Mouse (Mus musculus) lung, postnatal 14 days (tissue): ENCODE results near the gene Hist2h3c1.
"Not testable (repeated sequence)": the region's sequence is repeated elsewhere in the genome, so short reads cannot be mapped to it uniquely, and the experiment has no call there.

ENCODE experiments used
- DNase-seq: peaks from one replicate; pipeline ENCODE4 v3.0.0; 2021

Gene Hist2h3c1

GRCm38 (mm10) chr3:96246427-96246856, at the start of gene Hist2h3c1:
Gene Hist2h3c1 (plus strand): TSS chr3:96246685.
- DNase-seq: not testable (repeated sequence)

GRCm38 (mm10) chr3:96197129-96197749, 49.2 kb upstream of the Hist2h3c1 start:
- DNase-seq: peak; percentile 87

- no peak for DNase-seq
Observed at GRCm38 (mm10) chr3:96198181-96198580, 48.3 kb upstream of the Hist2h3c1 start.

- DNase-seq: not testable (repeated sequence)
Observed at GRCm38 (mm10) chr3:96198601-96199251, 47.8 kb upstream of the Hist2h3c1 start.

- DNase-seq: no peak
Observed at GRCm38 (mm10) chr3:96199731-96200130, 46.8 kb upstream of the Hist2h3c1 start.

- DNase-seq: no peak
Observed at GRCm38 (mm10) chr3:96207819-96208218, 38.7 kb upstream of the Hist2h3c1 start.

GRCm38 (mm10) chr3:96209242-96209641, 37.2 kb upstream of the Hist2h3c1 start:
- DNase-seq: no peak

GRCm38 (mm10) chr3:96219191-96219641, 27.3 kb upstream of the Hist2h3c1 start:
- DNase-seq: peak; percentile 17

- peak; percentile 69 for DNase-seq
Observed at GRCm38 (mm10) chr3:96219661-96220130, 26.8 kb upstream of the Hist2h3c1 start, which contains the start of the genes Bola1 and Hist2h2ab. Gene Bola1 (minus strand): TSS chr3:96219709. Gene Hist2h2ab (plus strand): TSS chr3:96219865.

GRCm38 (mm10) chr3:96220131-96220764, 26.2 kb upstream of the Hist2h3c1 start:
- DNase-seq: not testable (repeated sequence)

GRCm38 (mm10) chr3:96220765-96221639, 25.5 kb upstream of the Hist2h3c1 start, which contains the start of the genes Hist2h2ac and Hist2h2be:
Gene Hist2h2ac (minus strand): TSS chr3:96220880.
Gene Hist2h2be (plus strand): TSS chr3:96221119.
- peak; percentile 87 for DNase-seq

GRCm38 (mm10) chr3:96221640-96222038, 24.8 kb upstream of the Hist2h3c1 start:
- DNase-seq: no peak

- DNase-seq: no peak
Observed at GRCm38 (mm10) chr3:96222774-96223173, 23.7 kb upstream of the Hist2h3c1 start.

GRCm38 (mm10) chr3:96225421-96225820, 21.1 kb upstream of the Hist2h3c1 start:
- no peak for DNase-seq

- DNase-seq: no peak
Observed at GRCm38 (mm10) chr3:96226695-96227648, 19.5 kb upstream of the Hist2h3c1 start.

GRCm38 (mm10) chr3:96228828-96229227, 17.7 kb upstream of the Hist2h3c1 start:
- no peak for DNase-seq

GRCm38 (mm10) chr3:96230404-96230803, 16.1 kb upstream of the Hist2h3c1 start:
- no peak for DNase-seq

GRCm38 (mm10) chr3:96230910-96231757, 15.4 kb upstream of the Hist2h3c1 start:
- DNase-seq: no peak

- DNase-seq: peak; percentile 18
Observed at GRCm38 (mm10) chr3:96231758-96232120, 14.7 kb upstream of the Hist2h3c1 start.

- no peak for DNase-seq
Observed at GRCm38 (mm10) chr3:96234914-96235313, 11.6 kb upstream of the Hist2h3c1 start.
